Mouse (Mus musculus): ENCODE results near the gene Kdm3a. TPM values are rescaled to one million over a fixed set of nuclear protein-coding genes. Genes with fewer than 3 reads are reported as not detected.
A peak's percentile ranks its signal among the peaks of the same experiment; 100 is the strongest.

Gene Kdm3a
- total and polyA plus RNA-seq, 3 experiments, result 8.2 to 196 (median 144) TPM

GRCm38 (mm10) chr6:71575359-71575758 is 57.4 kb downstream of the Kdm3a start:
- no peaks in the 10 kb centered on the region for H3K9me3 ChIP-seq (replicated peaks)
- TF ChIP-seq GATA2 (IDR thresholded peaks at IDR 0.05; ENCODE audit: borderline replicate concordance, low read depth, low read length) (no peak), TAL1 (conservative IDR thresholded peaks at IDR 0.05; ENCODE audit: low read depth, low read length) (no peak)
- ATAC-seq (ENCODE audit: extremely low read depth, insufficient number of reproducible peaks, low FRiP score, poor library complexity, severe bottlenecking) (no peak), DNase-seq (ENCODE audit: low spot score) (no peak)
- no peak overlapping the region for H3K4me3 ChIP-seq (ENCODE audit: low read depth, low read length)
- H3K27me3 ChIP-seq (ENCODE audit: insufficient read depth, low read length), result no peaks in the 10 kb centered on the region
- H3K4me1 ChIP-seq (ENCODE audit: insufficient read depth, low read depth, low read length), result no peaks in the 10 kb centered on the region
- peaks cover 86% of the 10 kb centered on the region for H3K36me3 ChIP-seq (replicated peaks)

GRCm38 (mm10) chr6:71569025-71569424 is 63.8 kb downstream of the Kdm3a start:
- Histone ChIP-seq H3K27me3 (ENCODE audit: insufficient read depth, low read length) (no peaks in the 10 kb centered on the region), H3K4me3 (ENCODE audit: low read depth, low read length) (no peak overlapping the region), H3K36me3 (replicated peaks) (peaks cover 71% of the 10 kb centered on the region), H3K4me1 (ENCODE audit: insufficient read depth, low read depth, low read length) (no peaks in the 10 kb centered on the region), H3K9me3 (replicated peaks) (no peaks in the 10 kb centered on the region)
- no peak for ATAC-seq (ENCODE audit: extremely low read depth, insufficient number of reproducible peaks, low FRiP score, poor library complexity, severe bottlenecking)
- DNase-seq (ENCODE audit: low spot score), result no peak
- TF ChIP-seq CTCF (IDR thresholded peaks at IDR 0.05; ENCODE audit: low read depth, low read length) (no peak), TAL1 (conservative IDR thresholded peaks at IDR 0.05; ENCODE audit: low read depth, low read length) (no peak), POLR2AphosphoS5 (IDR thresholded peaks at IDR 0.05; ENCODE audit: insufficient replicate concordance, low read depth, low read length) (no peak), GATA1 (IDR thresholded peaks at IDR 0.05; ENCODE audit: borderline replicate concordance, low read length) (no peak), GATA2 (IDR thresholded peaks at IDR 0.05; ENCODE audit: borderline replicate concordance, low read depth, low read length) (no peak)

GRCm38 (mm10) chr6:71568616-71569015 is 64.2 kb downstream of the Kdm3a start:
- no peak for DNase-seq (ENCODE audit: low spot score)
- Histone ChIP-seq H3K36me3 (replicated peaks) (peaks cover 67% of the 10 kb centered on the region), H3K4me3 (ENCODE audit: low read depth, low read length) (no peak overlapping the region), H3K4me1 (ENCODE audit: insufficient read depth, low read depth, low read length) (no peaks in the 10 kb centered on the region), H3K9me3 (replicated peaks) (no peaks in the 10 kb centered on the region), H3K27me3 (ENCODE audit: insufficient read depth, low read length) (no peaks in the 10 kb centered on the region)
- TF ChIP-seq GATA1 (IDR thresholded peaks at IDR 0.05; ENCODE audit: borderline replicate concordance, low read length) (no peak), POLR2AphosphoS5 (IDR thresholded peaks at IDR 0.05; ENCODE audit: insufficient replicate concordance, low read depth, low read length) (no peak), TAL1 (conservative IDR thresholded peaks at IDR 0.05; ENCODE audit: low read depth, low read length) (no peak), CTCF (IDR thresholded peaks at IDR 0.05; ENCODE audit: low read depth, low read length) (no peak), GATA2 (IDR thresholded peaks at IDR 0.05; ENCODE audit: borderline replicate concordance, low read depth, low read length) (no peak)
- no peak for ATAC-seq (ENCODE audit: extremely low read depth, insufficient number of reproducible peaks, low FRiP score, poor library complexity, severe bottlenecking)

GRCm38 (mm10) chr6:71556826-71557225 is 76.0 kb downstream of the Kdm3a start:
- no peak for ATAC-seq (ENCODE audit: extremely low read depth, insufficient number of reproducible peaks, low FRiP score, poor library complexity, severe bottlenecking)
- TF ChIP-seq TAL1 (conservative IDR thresholded peaks at IDR 0.05; ENCODE audit: low read depth, low read length), result no peak
- no peak for TF ChIP-seq POLR2AphosphoS5 (IDR thresholded peaks at IDR 0.05; ENCODE audit: insufficient replicate concordance, low read depth, low read length)
- no peak for TF ChIP-seq GATA1 (IDR thresholded peaks at IDR 0.05; ENCODE audit: borderline replicate concordance, low read length)
- no peak for TF ChIP-seq CTCF (IDR thresholded peaks at IDR 0.05; ENCODE audit: low read depth, low read length)
- no peak for TF ChIP-seq GATA2 (IDR thresholded peaks at IDR 0.05; ENCODE audit: borderline replicate concordance, low read depth, low read length)
- no peak for DNase-seq (ENCODE audit: low spot score)
- Histone ChIP-seq H3K27me3 (ENCODE audit: insufficient read depth, low read length) (no peaks in the 10 kb centered on the region), H3K4me1 (ENCODE audit: insufficient read depth, low read depth, low read length) (peaks cover 5% of the 10 kb centered on the region), H3K4me3 (ENCODE audit: low read depth, low read length) (no peak overlapping the region), H3K36me3 (replicated peaks) (peaks cover 43% of the 10 kb centered on the region), H3K9me3 (replicated peaks) (no peaks in the 10 kb centered on the region)

GRCm38 (mm10) chr6:71555507-71555951 is 77.3 kb downstream of the Kdm3a start:
- no peaks in the 10 kb centered on the region for H3K9me3 ChIP-seq (replicated peaks)
- peaks cover 33% of the 10 kb centered on the region for H3K36me3 ChIP-seq (replicated peaks)
- no peak overlapping the region for H3K4me3 ChIP-seq (ENCODE audit: low read depth, low read length)
- TF ChIP-seq POLR2AphosphoS5 (IDR thresholded peaks at IDR 0.05; ENCODE audit: insufficient replicate concordance, low read depth, low read length), result no peak
- no peak for TF ChIP-seq CTCF (IDR thresholded peaks at IDR 0.05; ENCODE audit: low read depth, low read length)
- no peak for TF ChIP-seq GATA1 (IDR thresholded peaks at IDR 0.05; ENCODE audit: borderline replicate concordance, low read length)
- no peak for TF ChIP-seq TAL1 (conservative IDR thresholded peaks at IDR 0.05; ENCODE audit: low read depth, low read length)
- no peak for TF ChIP-seq GATA2 (IDR thresholded peaks at IDR 0.05; ENCODE audit: borderline replicate concordance, low read depth, low read length)
- DNase-seq (ENCODE audit: low spot score) (no peak), ATAC-seq (ENCODE audit: extremely low read depth, insufficient number of reproducible peaks, low FRiP score, poor library complexity, severe bottlenecking) (no peak; the same call in 1 of the 2 replicates)
- peaks cover 5% of the 10 kb centered on the region for H3K4me1 ChIP-seq (ENCODE audit: insufficient read depth, low read depth, low read length)
- no peaks in the 10 kb centered on the region for H3K27me3 ChIP-seq (ENCODE audit: insufficient read depth, low read length)

GRCm38 (mm10) chr6:71543686-71544499 is 88.9 kb downstream of the Kdm3a start, which contains the start of gene Chmp3:
Gene Chmp3, plus strand, starts transcription at chr6:71543797.
- H3K36me3 ChIP-seq (replicated peaks), result peaks cover 15% of the 10 kb centered on the region
- H3K9me3 ChIP-seq (replicated peaks), result no peaks in the 10 kb centered on the region
- ATAC-seq (ENCODE audit: extremely low read depth, insufficient number of reproducible peaks, low FRiP score, poor library complexity, severe bottlenecking) (peak; percentile 83), DNase-seq (ENCODE audit: low spot score) (peak; percentile 81)
- H3K4me1 ChIP-seq (ENCODE audit: insufficient read depth, low read depth, low read length), result peaks cover 13% of the 10 kb centered on the region
- H3K4me3 ChIP-seq (ENCODE audit: low read depth, low read length), result peak within 1 kb of the TSS; percentile 85
- peaks cover 2% of the 10 kb centered on the region; the same call in 1 of the 2 replicates for H3K27me3 ChIP-seq (ENCODE audit: insufficient read depth, low read length)
- TF ChIP-seq POLR2AphosphoS5 (IDR thresholded peaks at IDR 0.05; ENCODE audit: insufficient replicate concordance, low read depth, low read length) (no peak), TAL1 (conservative IDR thresholded peaks at IDR 0.05; ENCODE audit: low read depth, low read length) (no peak), GATA1 (IDR thresholded peaks at IDR 0.05; ENCODE audit: borderline replicate concordance, low read length) (no peak), GATA2 (IDR thresholded peaks at IDR 0.05; ENCODE audit: borderline replicate concordance, low read depth, low read length) (no peak), CTCF (IDR thresholded peaks at IDR 0.05; ENCODE audit: low read depth, low read length) (no peak)

Other genes starting within 250 kb of the Kdm3a start
- gene Rmnd5a, start 192.4 kb downstream of the Kdm3a start, total RNA-seq (2014; fragmentation: Nextera tagmentation), result 89.4 and 90.3 TPM in 2 replicates
- gene Rmnd5a, start 192.4 kb downstream of the Kdm3a start, total RNA-seq (2017), result 51.9 and 65.9 TPM in 2 replicates
- 7.4 and 7.8 TPM in 2 replicates for gene Rmnd5a, start 192.4 kb downstream of the Kdm3a start, polyA plus RNA-seq (2012)
- gene Rnf103, start 139.1 kb downstream of the Kdm3a start, total RNA-seq (2014; fragmentation: Nextera tagmentation), result 14.2 and 15.0 TPM in 2 replicates
- 15.0 and 18.3 TPM in 2 replicates for gene Rnf103, start 139.1 kb downstream of the Kdm3a start, total RNA-seq (2017)
- 7.3 and 9.7 TPM in 2 replicates for gene Rnf103, start 139.1 kb downstream of the Kdm3a start, polyA plus RNA-seq (2012)
- 27.7 and 30.0 TPM in 2 replicates for gene Chmp3, start 89.2 kb downstream of the Kdm3a start, total RNA-seq (2014; fragmentation: Nextera tagmentation)
- gene Chmp3, start 89.2 kb downstream of the Kdm3a start, total RNA-seq (2017), result 87.1 and 101 TPM in 2 replicates
- 14.7 and 25.6 TPM in 2 replicates for gene Chmp3, start 89.2 kb downstream of the Kdm3a start, polyA plus RNA-seq (2012)
- gene Reep1, start 74.6 kb upstream of the Kdm3a start, total RNA-seq (2014; fragmentation: Nextera tagmentation), result not detected in 2 replicates
- 0.12 and 0.16 TPM in 2 replicates for gene Reep1, start 74.6 kb upstream of the Kdm3a start, total RNA-seq (2017)
- gene Reep1, start 74.6 kb upstream of the Kdm3a start, polyA plus RNA-seq (2012), result not detected in 2 replicates
- 34.2 and 40.3 TPM in 2 replicates for gene Mrpl35, start 194.0 kb upstream of the Kdm3a start, total RNA-seq (2014; fragmentation: Nextera tagmentation)
- gene Mrpl35, start 194.0 kb upstream of the Kdm3a start, total RNA-seq (2017), result 32.9 and 50.2 TPM in 2 replicates
- gene Mrpl35, start 194.0 kb upstream of the Kdm3a start, polyA plus RNA-seq (2012), result 0.77 and 1.0 TPM in 2 replicates
- 139 and 169 TPM in 2 replicates for gene Immt, start 198.3 kb upstream of the Kdm3a start, total RNA-seq (2014; fragmentation: Nextera tagmentation)
- 147 and 163 TPM in 2 replicates for gene Immt, start 198.3 kb upstream of the Kdm3a start, total RNA-seq (2017)
- gene Immt, start 198.3 kb upstream of the Kdm3a start, polyA plus RNA-seq (2012), result 25.6 and 38.1 TPM in 2 replicates

Data from G1E (cell line).